Mouse (Mus musculus) thymus, postnatal 25 days (tissue): ENCODE results near the gene Afg1l.

Experiments
- DNase-seq: peaks from one replicate; pipeline ENCODE4 v3.0.0; 2022

Gene Afg1l

DNA sequence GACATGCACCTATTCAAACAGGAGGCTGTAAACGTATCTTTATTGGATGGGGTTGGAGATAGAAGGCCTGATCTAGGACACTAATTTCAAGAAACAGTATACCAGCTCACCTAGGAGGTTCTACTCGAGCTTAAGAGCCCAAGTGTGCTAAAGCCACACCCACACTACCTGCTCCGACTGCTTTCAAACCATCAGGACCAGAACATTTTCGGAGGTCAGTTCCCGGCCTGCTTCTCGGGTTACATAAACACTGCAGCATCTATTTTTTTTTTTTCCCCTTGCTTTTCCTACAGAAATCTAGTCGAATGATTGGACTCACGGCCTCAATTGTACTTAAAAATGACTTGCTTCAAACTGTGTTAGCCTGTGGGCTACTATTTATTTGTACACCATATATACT, 214.7 kb downstream of the Afg1l start:
- no peak for DNase-seq
